Mouse (Mus musculus) retina, postnatal 1 day (tissue): Measurements from ENCODE around the gene Topaz1.
"Not testable (repeated sequence)": the region's sequence is repeated elsewhere in the genome, so short reads cannot be mapped to it uniquely, and the experiment has no call there.

Source experiments
- DNase-seq: peaks from one replicate; pipeline ENCODE4 v3.0.0-alpha.2; 2012

The Topaz1 gene

DNA sequence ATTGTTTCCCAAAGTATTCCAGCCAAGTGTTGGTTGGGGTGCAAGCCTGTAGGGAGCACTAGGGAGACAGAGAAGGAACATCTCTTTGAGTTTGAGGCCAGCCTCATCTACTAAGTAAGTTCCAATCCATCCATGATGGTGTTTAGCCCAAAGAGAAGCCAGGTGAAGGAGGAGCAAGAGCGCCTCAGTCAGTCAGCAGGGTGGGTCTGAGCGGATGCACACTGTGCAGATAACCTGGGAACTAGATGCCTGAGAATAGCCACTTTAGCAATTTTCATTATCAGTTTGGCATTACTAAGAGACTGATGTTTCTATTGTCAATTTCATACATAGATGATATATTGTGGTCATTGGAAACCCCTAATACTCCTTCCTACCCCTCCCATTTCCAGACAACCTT lies 67.6 kb downstream of the Topaz1 start:
- no peak for DNase-seq

GRCm38 (mm10) chr9:122815239-122815851 lies 68.2 kb downstream of the Topaz1 start:
- no peak for DNase-seq

DNA sequence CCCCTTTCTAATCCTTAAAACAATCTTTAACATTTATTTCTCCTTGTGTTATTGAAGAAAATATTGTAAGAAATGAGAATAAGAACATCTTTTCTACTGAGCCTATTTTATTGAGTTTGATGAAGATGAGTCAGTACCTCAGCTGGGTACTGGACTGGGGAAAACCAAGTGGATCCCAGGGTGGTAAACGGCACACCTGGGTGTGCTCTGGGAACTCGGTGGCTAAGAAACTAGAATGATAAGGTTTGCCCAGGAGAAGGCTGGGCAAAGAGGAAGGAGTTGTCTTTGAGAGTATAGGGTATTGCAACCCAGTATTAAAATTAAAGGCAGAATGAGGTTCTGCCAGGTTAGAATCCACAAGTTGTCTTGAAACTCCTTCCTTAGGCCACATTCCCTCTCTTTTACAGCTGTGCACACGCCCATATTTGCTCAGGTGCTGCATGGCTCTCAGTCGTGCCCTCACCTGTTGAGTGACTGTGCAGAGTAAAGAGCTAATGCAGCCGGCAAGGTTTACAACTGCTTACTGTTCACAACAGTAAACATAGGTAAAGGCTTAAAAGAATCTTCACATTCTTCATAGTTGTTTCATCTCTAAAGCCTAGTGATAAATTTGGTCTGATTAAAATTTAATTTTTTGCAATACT lies 76.3 kb downstream of the Topaz1 start:
- no peak for DNase-seq

DNA sequence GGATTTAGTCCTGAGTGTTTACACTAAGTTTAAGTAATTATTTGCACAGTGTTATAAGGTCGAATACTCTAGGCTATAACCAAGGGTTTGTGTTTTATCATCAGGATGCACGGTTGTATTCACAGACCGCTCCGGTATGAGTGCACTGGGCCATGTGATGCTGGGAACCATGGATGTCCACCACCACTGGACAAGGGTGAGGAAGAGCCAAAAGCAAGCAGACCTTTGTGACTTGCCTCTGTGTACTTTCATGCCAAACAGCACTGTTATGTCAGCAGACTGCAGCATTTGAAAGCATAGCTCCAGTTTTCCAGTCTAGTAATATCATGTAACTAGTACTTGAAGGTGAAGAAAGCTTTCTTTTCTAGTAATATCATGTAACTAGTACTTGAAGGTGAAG lies 79.6 kb downstream of the Topaz1 start:
- no peak for DNase-seq

GRCm38 (mm10) chr9:122829826-122830380 lies 82.8 kb downstream of the Topaz1 start:
- no peak for DNase-seq

DNA sequence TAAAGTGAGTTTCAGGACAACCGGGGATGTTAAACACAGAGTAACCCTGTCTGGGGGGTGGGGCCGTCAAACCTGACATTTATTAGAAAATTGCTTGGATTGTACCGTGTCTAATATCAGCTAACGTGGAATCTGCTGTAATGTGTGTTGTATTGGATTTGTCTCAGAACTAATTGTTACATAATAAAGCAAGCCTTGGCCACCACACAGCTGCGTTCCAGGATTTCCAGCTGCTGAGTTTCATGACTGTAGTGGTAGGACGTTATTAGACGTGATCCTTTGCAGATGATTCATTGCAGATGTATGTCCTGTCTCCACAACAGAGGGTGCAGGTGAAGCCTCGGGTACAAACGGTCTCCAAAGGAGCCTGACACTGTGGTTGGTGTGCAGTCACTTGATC lies 89.0 kb downstream of the Topaz1 start:
- DNase-seq = no peak

GRCm38 (mm10) chr9:122836790-122837189 lies 89.6 kb downstream of the Topaz1 start:
- peak; percentile 77 for DNase-seq

- DNase-seq = no peak
These were observed 90.1 kb downstream of the Topaz1 start for GRCm38 (mm10) chr9:122837216-122837615.

GRCm38 (mm10) chr9:122837680-122838079 lies 90.5 kb downstream of the Topaz1 start:
- DNase-seq = peak; percentile 44

- no peak for DNase-seq
These were observed 96.6 kb downstream of the Topaz1 start, which contains the start of gene Gm35549 for GRCm38 (mm10) chr9:122843760-122844159. Gene Gm35549, minus strand, starts transcription at chr9:122844035.

GRCm38 (mm10) chr9:122845621-122846020 lies 98.5 kb downstream of the Topaz1 start:
- no peak for DNase-seq

DNA sequence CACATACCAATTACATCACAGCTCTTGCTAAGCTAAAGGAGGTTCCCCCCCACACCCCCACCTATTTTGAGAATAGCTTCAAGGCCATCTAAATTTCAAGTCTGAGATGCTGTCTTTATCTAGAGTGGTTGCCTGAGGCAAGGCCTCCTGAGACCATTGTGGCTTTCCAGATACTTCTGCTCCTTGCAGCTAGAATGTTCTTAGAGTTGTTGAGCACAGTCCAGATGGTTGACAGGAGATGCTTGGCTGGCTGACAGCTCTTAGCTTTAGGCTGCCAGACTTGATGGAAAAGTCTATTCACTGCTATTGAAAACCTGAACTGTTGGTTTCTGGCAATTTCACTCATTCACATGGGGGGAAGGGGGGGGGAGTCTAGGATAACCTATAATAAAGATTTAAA lies 99.0 kb downstream of the Topaz1 start:
- no peak for DNase-seq

DNA sequence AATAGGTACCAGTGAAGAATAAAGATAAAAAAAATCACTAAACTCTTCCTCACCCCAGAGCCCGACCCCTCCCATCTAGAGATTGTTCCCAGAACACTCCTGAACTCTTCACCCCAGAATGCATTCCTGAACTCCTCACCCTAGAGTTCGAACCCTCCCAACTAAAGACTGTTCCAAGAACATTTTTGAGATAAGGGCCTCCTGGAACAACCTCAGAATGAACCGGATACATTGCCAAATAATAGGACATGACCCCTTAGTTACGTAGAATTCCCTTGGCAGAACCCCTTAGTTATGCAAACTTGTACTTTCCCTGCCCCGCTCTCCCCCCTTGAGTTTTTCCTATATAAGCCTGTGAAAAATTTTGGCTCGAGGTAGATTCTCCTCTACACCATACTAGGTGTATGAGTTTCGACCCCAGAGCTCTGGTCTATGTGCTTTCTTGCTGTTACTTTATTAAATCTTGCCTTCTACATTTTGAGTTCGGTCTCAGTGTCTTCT lies 100.7 kb downstream of the Topaz1 start:
- not testable (repeated sequence) for DNase-seq
